Mouse (Mus musculus) cerebellum, adult 18-20 months (tissue): ENCODE results near the gene Otulinl.
"Not testable (repeated sequence)": the region's sequence is repeated elsewhere in the genome, so short reads cannot be mapped to it uniquely, and the experiment has no call there.

ENCODE experiments used
- DNase-seq, 2 experiments: peaks; one replicate each; pipeline ENCODE4 v3.0.0; 2021

The Otulinl gene

GRCm38 (mm10) chr15:27681419-27682187 lies at the start of gene Otulinl:
Otulinl (minus strand) TSS chr15:27681579.
- peak; percentile 97 to 98 for DNase-seq

GRCm38 (mm10) chr15:27726228-27726627 lies 44.8 kb upstream of the Otulinl start:
- no peak for DNase-seq

GRCm38 (mm10) chr15:27724796-27725680 lies 43.7 kb upstream of the Otulinl start:
- DNase-seq = no peak

- no peak for DNase-seq
Observed at GRCm38 (mm10) chr15:27724298-27724697, 42.9 kb upstream of the Otulinl start.

GRCm38 (mm10) chr15:27723746-27724145 lies 42.4 kb upstream of the Otulinl start:
- no peak for DNase-seq

- not testable (repeated sequence) for DNase-seq
Observed at GRCm38 (mm10) chr15:27720297-27720696, 38.9 kb upstream of the Otulinl start.

- no peak for DNase-seq
Observed at GRCm38 (mm10) chr15:27718668-27719067, 37.3 kb upstream of the Otulinl start.

- peak; percentile 35 to 49 for DNase-seq
Observed at GRCm38 (mm10) chr15:27715331-27715730, 34.0 kb upstream of the Otulinl start.

GRCm38 (mm10) chr15:27710698-27711097 lies 29.3 kb upstream of the Otulinl start:
- DNase-seq = no peak

- DNase-seq = no peak
Observed at GRCm38 (mm10) chr15:27708968-27709612, 27.7 kb upstream of the Otulinl start.

GRCm38 (mm10) chr15:27708499-27708898 lies 27.1 kb upstream of the Otulinl start:
- no peak for DNase-seq

- no peak for DNase-seq
Observed at GRCm38 (mm10) chr15:27702972-27703313, 21.6 kb upstream of the Otulinl start.

- DNase-seq = no peak
Observed at GRCm38 (mm10) chr15:27702031-27702971, 20.9 kb upstream of the Otulinl start.

- DNase-seq = no peak
Observed at GRCm38 (mm10) chr15:27697632-27698031, 16.3 kb upstream of the Otulinl start.

- no peak for DNase-seq
Observed at GRCm38 (mm10) chr15:27693235-27693634, 11.9 kb upstream of the Otulinl start.

GRCm38 (mm10) chr15:27692161-27692560 lies 10.8 kb upstream of the Otulinl start:
- no peak for DNase-seq

GRCm38 (mm10) chr15:27691213-27691612 lies 9.8 kb upstream of the Otulinl start:
- no peak for DNase-seq

GRCm38 (mm10) chr15:27688041-27688651 lies 6.8 kb upstream of the Otulinl start:
- no peak for DNase-seq

GRCm38 (mm10) chr15:27684813-27685212 lies 3.4 kb upstream of the Otulinl start:
- no peak for DNase-seq

- DNase-seq = no peak
Observed at GRCm38 (mm10) chr15:27683206-27683605, 1.8 kb upstream of the Otulinl start.

- no peak for DNase-seq
Observed at GRCm38 (mm10) chr15:27682619-27683018, 1.2 kb upstream of the Otulinl start.

GRCm38 (mm10) chr15:27680997-27681396 lies 382 bp downstream of the Otulinl start:
- DNase-seq = no peak
